Mouse (Mus musculus) cerebellum, postnatal 10 days (tissue): ENCODE data around the gene B3galt1.
A peak's percentile ranks its signal among the peaks of the same experiment; 100 is the strongest.

Experiments used
- DNase-seq, 2 experiments: peaks; one replicate each; pipeline ENCODE4 v3.0.0; 2021; ENCODE audit warnings: mixed read lengths in 2 of 2

B3galt1 gene

DNA sequence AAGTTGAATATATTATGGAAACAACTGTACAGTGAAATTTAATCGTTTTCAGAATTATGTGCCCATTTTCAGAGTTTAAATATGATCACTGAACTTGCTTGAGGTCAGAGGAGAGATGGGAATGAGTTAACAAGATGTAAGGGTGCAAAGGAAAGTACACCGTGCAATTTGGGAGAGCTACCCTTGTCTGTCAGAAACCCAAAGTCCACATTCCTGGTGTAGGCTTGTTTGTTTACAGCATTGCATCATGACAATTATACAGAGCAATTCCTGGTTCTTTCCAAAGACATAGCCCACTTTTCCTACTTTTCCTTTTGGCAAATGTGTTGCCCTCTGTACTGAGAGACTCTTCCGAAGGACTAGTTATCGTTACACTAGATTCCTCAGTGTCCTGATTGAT, 390.5 kb downstream of the B3galt1 start:
- DNase-seq, result no peak

DNA sequence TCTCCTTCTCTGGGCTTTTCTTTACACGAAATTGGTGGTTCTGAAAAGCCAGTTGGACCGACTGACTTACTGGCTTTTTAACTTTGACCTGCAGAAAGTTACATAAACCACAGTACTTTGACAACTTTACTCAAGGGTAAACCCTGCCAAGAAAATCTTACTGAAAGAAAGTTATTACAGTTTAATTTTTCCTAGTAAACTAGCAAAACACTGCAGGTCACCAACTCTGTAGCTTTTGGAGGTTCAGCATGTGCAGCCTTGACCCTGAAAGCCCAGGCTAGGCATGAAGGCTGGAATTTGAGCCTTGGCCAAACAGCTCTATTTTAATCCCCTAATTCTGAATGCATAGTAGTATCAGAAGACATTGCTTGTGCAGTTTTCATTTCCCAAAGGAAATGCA, 391.9 kb downstream of the B3galt1 start:
- DNase-seq, result no peak

- no peak for DNase-seq
Measured at GRCm38 (mm10) chr2:67960711-67961110, 395.0 kb downstream of the B3galt1 start.

DNA sequence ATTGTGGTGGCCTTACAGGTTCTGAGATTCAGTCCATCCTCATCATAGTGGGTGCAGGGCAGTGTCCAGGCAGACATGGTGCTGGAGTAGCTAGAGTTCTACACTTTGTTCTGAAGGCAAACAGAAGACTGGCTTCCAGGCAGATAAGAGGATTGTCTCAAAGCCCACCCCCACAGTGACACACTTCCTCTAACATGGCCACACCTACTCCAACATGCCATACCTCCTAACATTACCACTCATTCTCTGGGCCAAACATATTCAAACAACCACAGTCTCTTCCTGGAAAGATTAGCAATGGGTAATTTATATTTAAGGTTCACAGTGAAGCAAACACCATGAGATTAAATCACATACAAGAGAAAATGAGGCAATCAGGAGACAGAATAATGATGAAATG, 403.1 kb downstream of the B3galt1 start:
- DNase-seq, result no peak

- peak; percentile 52 to 70 for DNase-seq
Measured at GRCm38 (mm10) chr2:67971091-67971490, 405.4 kb downstream of the B3galt1 start.

- peak; percentile 17 to 18 for DNase-seq
Measured at GRCm38 (mm10) chr2:67971576-67971975, 405.9 kb downstream of the B3galt1 start.

GRCm38 (mm10) chr2:67975764-67976163, 410.1 kb downstream of the B3galt1 start:
- no peak for DNase-seq

GRCm38 (mm10) chr2:67976488-67976887, 410.8 kb downstream of the B3galt1 start:
- no peak for DNase-seq

DNA sequence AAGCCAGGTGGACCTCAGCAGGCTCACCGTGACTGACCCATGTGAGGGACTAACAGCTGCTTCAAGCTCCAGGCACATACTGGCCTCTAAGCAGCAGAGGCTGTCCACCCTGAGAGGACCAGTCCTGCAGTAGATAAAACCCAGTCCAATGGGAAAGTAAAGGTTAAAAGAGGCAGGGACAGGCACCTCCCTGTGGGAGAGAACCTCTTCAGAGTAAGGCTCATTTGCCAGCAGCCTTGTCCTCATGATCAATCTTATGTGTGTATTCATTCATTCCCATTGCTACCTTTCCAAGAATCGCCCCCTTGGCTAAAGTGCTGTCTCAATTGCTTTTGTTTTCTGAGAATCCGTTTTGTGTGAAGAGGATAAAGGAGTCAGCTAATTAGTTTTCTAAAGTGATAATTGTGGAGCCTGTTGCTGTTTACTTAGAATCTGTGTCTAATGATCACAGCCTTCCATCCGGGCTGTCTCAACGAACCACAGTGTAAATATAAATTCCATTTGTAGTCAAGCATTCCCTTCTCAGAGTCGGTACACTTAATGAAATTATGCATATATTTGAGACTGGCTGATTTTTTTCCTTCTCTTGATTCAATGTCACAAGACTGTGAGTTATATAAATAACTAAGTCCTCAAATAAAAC, 412.1 kb downstream of the B3galt1 start:
- no peak for DNase-seq

DNA sequence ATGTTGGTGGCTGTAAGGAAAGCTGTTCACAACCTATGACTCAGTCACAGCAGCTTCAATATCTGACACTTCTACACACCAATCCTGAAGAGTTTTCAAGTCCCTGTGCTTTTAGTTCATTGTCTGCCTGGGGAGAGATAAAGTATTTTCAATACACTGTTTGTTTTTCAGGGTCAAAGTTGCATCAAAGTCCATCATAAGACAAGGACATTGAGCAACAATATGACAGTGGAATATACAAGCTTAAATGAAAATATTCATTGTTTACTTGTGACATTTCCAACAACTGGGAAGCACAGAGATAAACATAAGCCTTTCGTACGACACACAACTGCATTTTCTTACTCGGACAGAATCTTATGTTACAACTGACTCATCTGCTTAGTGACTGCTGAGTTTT, 417.9 kb downstream of the B3galt1 start:
- no peak for DNase-seq

DNA sequence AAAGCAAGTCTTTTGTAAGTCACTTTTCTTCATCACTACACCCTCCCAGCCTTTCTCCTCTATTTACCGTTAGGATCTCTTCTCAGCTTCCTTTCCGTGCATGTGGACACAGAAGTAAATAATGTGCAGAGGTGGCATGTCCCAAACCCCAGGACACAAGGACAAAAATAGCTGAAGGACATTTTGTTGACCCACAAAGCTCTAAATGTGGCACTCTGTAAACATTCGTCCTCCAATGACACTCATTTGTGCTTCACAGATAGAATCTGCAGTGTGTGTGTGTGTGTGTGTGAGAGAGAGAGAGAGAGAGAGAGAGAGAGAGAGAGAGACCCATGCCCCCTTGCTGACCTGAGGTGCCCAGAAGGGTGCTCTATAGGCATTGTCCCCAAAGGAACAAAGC, 419.5 kb downstream of the B3galt1 start:
- DNase-seq, result no peak

DNA sequence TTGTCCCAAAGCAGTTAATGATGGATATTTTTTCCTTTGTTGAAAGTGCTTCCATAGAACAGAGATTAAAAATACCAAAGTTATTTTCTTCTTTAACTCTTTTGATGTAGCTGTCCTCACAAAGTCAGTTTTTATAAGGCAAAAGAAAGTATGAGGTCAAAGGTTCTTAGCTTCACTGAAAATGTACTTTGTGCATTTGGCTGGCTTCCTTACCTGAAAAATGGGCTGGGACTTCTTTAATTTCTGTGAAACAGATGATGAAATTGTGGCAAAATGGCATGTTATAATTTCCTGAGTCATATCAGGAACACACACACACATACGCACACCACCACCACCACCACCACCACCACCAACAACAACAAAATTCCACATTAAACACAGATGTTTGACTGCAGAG, 427.8 kb downstream of the B3galt1 start:
- no peak for DNase-seq

GRCm38 (mm10) chr2:68003091-68003490, 437.4 kb downstream of the B3galt1 start:
- DNase-seq, result peak; percentile 14 to 17

- no peak for DNase-seq
Measured at GRCm38 (mm10) chr2:68005210-68005609, 439.5 kb downstream of the B3galt1 start.

GRCm38 (mm10) chr2:68005711-68006110, 440.0 kb downstream of the B3galt1 start:
- DNase-seq, result no peak

- DNase-seq, result no peak
Measured at GRCm38 (mm10) chr2:68011336-68011735, 445.7 kb downstream of the B3galt1 start.

DNA sequence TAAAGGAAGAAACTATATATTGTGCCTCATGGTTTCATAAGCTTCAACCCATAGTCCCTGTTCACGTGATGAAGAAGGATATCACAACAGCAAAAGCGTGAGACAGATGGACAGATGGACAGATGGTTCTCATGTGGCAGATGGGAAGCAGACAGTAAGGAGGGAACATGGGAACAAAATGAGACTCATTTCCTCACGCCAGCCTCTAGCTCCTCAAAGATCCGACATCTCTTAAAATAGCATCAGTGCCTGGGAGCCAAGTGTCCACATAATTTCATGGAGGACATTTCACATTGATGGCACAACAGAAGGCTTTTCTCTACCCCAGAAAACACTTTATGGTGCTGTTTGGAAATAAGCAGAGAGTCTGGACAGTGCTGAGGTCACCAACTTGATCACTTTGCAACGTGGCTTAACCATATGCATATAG, 454.6 kb downstream of the B3galt1 start:
- peak; percentile 36 to 52 for DNase-seq

DNA sequence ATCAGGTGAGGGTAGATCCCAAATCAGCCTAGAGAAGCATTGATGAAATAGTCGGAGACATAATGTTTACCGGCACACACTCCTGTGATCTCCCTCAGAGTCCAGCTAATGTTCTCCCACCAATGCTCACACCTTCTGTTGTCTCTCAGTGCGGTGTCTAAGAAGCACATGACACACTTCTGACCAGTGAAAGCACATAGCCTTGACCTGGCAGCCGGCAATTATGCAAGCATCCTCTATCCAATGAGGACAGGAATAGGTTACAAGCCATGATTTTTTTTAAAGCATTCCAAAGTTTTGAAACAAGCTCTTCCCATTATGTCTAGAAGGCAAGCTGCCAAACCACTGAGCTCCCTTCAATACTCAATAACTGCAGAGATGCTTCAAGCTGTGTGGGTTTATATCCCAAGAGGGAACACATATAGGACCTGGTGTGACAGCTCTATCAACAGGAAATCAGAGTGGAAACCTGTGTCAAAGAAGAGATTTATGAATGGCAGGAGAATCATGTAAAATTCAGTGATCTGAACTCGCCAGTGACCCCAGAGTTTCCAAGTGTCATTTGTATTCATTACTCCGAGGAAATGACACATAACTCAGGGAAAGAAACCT, 456.0 kb downstream of the B3galt1 start:
- DNase-seq, result no peak

GRCm38 (mm10) chr2:68028811-68029210, 463.1 kb downstream of the B3galt1 start:
- DNase-seq, result peak; percentile 50 to 54

DNA sequence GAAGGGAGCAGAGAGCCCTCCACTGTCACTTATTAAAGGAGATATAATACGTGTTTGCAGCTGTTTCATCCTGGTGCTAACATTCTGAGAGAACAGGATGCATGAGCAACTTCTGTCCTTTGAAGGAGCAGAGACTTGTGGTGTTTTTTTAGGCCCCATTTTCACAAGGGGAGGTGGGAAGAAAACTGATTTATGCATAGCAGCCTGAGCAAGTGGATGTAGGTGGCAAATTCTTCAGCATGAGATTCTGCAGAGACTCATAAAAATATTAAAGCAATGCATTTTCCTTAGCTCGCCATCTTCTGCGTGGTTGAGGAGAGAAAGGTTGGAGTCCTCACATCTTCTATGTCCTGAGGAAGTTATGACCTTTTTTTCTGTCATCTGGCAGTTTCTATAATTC, 469.0 kb downstream of the B3galt1 start:
- no peak for DNase-seq

DNA sequence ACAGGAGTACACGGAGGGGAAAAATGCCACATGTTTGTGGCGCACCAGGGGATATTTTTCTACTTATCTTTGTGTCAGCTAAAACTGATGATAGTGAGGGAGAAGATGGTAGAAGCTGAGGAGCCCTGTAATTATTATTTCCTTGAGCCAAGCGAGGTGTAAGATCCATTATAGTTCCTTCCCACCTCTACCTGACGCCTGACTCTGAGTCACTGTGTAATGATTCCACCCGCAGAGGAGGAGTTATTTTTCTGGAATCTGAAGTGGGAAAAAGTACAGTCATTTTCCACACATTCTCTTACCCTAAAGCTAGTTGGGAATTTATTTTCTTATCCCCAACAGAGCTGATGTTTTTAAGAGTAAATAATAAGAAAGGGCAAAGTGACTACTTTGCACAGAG, 475.1 kb downstream of the B3galt1 start:
- DNase-seq, result no peak

DNA sequence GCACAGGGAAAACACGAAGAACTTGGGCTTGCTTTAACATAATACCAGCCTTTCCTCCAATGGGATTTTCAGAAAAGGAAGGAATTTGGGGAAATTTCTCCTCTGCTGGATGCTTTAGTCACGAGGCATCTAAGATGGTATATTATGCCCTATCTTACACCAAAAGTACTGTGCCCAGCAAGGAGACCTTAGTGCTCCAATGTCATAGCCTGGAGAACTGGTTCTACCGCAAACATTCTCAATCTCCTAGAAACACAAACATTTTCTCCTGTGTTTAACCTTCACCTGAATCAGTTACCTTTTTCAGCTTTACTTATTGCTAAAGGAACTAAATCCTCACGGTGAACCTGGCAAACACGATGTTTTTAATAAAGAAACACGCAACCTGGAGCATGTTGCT, 486.8 kb downstream of the B3galt1 start:
- DNase-seq, result no peak

DNA sequence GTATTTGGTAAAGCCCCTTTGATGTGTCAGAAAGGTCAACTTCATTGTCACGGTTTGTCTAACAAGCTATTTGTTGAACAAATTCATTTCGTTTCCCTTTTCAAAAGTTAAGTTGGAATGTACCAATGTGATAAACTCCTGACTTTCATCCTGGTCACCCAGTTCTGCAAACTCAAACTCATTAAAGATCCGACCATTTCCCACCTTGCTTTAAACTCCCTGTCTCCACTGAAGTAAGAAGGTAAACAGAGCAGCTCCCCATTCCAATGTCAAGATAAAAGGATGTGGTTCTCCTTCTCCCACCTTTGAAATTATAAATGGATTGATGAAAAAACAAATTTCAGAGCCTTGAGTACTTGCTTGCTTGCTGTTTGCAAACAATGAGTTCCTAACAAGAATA, 487.6 kb downstream of the B3galt1 start:
- no peak for DNase-seq

DNA sequence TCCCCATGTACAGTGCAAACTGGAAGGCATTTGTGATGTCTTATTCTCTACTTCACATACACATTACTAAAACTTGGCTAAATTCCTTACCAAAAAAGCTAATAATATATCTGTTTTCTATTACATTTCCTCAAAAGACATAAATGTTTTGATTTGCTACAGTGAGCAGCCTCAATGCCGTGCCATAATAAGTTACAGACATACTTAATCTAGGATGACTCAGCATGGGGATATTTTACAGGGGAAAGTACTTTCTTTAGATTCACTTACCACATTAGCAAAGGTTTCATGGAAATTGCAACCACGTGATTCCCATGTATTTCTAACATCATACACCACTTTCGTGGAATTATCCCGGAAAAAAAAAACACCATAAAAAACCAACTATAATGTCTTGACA, 495.7 kb downstream of the B3galt1 start:
- DNase-seq, result no peak
